Comparison of ENCODE assay signal across 23 mouse cellular contexts in the genomic region with DNA sequence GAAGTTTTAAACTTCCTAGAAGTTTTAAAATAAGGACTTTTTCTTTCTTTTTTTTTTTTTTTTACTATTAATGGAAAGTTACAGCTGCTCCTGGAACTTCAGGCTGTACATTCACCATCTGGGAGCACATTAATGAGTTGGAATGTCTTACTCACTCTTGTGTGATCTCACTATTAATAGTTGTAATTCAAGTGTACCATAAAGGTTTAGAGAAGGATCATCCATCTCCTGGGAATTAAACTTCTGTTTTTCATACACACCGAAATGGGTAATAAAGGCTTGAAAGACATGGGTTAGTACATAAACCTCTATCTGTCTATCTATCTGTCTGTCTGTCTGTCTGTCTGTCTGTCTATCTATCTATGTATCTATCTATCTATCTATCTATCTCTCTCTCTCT.
DNase-seq lines count a peak whose midpoint lies in the region; ATAC-seq and TF ChIP-seq lines count a peak whose summit lies in the region.
"Had no signal": no experiment of that assay in that cellular context is flagged by ENCODE, and none has a peak within 500 bp of the region (broad histone marks: within the 10 kb centered on the region; RNA-seq: fewer than 3 reads in every experiment).

No protein-coding gene starts in this region.

- no peak overlapping the region for H3K9ac ChIP-seq in limb, embryonic 14.5 days (ENCODE audit: low read depth, low read length, severe bottlenecking)
- H3K9ac ChIP-seq: embryonic facial prominence, embryonic 12.5 days; forebrain, embryonic 13.5 days; forebrain, embryonic 15.5 days; forebrain, postnatal 0 days had no signal

- H3K4me3 ChIP-seq in limb, embryonic 14.5 days (replicated peaks; ENCODE audit: low read length), result no peak overlapping the region
- no peak overlapping the region for H3K4me3 ChIP-seq in limb, embryonic 10.5 days
- H3K4me3 ChIP-seq in C2C12 (ENCODE audit: insufficient read depth, poor library complexity, severe bottlenecking), result no peak overlapping the region
- H3K4me3 ChIP-seq: embryonic facial prominence, embryonic 10.5 days; embryonic facial prominence, embryonic 12.5 days; forebrain, embryonic 13.5 days; forebrain, embryonic 15.5 days had no signal

- no peak for TF ChIP-seq POLR2A in limb, embryonic 14.5 days (IDR thresholded peaks at IDR 0.05; ENCODE audit: borderline replicate concordance, extremely low read depth, insufficient read depth, insufficient read length)

- no peaks in the 10 kb centered on the region for H3K79me2 ChIP-seq in C2C12 (ENCODE audit: control insufficient read depth, insufficient read depth)

- H3K27me3 ChIP-seq in limb, embryonic 14.5 days (ENCODE audit: control insufficient read depth, insufficient read depth, low read length), result no peaks in the 10 kb centered on the region
- H3K27me3 ChIP-seq in limb, embryonic 10.5 days (ENCODE audit: low read depth, poor library complexity, severe bottlenecking), result no peaks in the 10 kb centered on the region
- H3K27me3 ChIP-seq in C2C12 (ENCODE audit: control insufficient read depth, insufficient read depth, insufficient read length), result no peaks in the 10 kb centered on the region
- H3K27me3 ChIP-seq: CH12.LX; embryonic facial prominence, embryonic 12.5 days; forebrain, embryonic 13.5 days; forebrain, embryonic 15.5 days had no signal

- H3K9me3 ChIP-seq in limb, embryonic 14.5 days (ENCODE audit: control insufficient read depth, low read length), result 0 out of 2 replicates have a peak, but pooled peaks cover 4% of the 10 kb centered on the region
- no peaks in the 10 kb centered on the region for H3K9me3 ChIP-seq in limb, embryonic 10.5 days (replicated peaks)
- H3K9me3 ChIP-seq: forebrain, embryonic 13.5 days; forebrain, embryonic 15.5 days had no signal

- 0 out of 2 replicates have a peak, but pooled peaks cover 7% of the 10 kb centered on the region for H3K4me1 ChIP-seq in limb, embryonic 14.5 days (ENCODE audit: control insufficient read depth, insufficient read depth, low read length)
- no peaks in the 10 kb centered on the region for H3K4me1 ChIP-seq in limb, embryonic 10.5 days
- H3K4me1 ChIP-seq: embryonic facial prominence, embryonic 10.5 days; embryonic facial prominence, embryonic 12.5 days; forebrain, embryonic 13.5 days; forebrain, embryonic 15.5 days had no signal

- 67% methylated on average over 1 of the region's 1 CpGs for WGBS in limb, embryonic 14.5 days
- 97% methylated on average over 1 of the region's 1 CpGs for WGBS in limb, embryonic 10.5 days

- no peak for TF ChIP-seq CTCF in C2C12 (IDR thresholded peaks at IDR 0.05; ENCODE audit: control insufficient read depth, insufficient read depth, insufficient read length)

- H3K27ac ChIP-seq in limb, embryonic 14.5 days (replicated peaks; ENCODE audit: low read depth, low read length), result no peak overlapping the region
- no peak overlapping the region for H3K27ac ChIP-seq in limb, embryonic 10.5 days
- H3K27ac ChIP-seq: embryonic facial prominence, embryonic 10.5 days; embryonic facial prominence, embryonic 12.5 days; forebrain, embryonic 13.5 days; forebrain, embryonic 15.5 days had no signal

- no peak overlapping the region for H3ac ChIP-seq in C2C12 (ENCODE audit: control insufficient read depth, insufficient read length, low read depth)

- no peak overlapping the region for H3K4me2 ChIP-seq in limb, embryonic 14.5 days (replicated peaks; ENCODE audit: low read depth, low read length, severe bottlenecking)
- H3K4me2 ChIP-seq: embryonic facial prominence, embryonic 12.5 days; forebrain, embryonic 13.5 days; forebrain, embryonic 15.5 days had no signal

- H3K36me3 ChIP-seq in limb, embryonic 14.5 days (ENCODE audit: control insufficient read depth, insufficient read depth, low read length), result no peaks in the 10 kb centered on the region
- no peaks in the 10 kb centered on the region for H3K36me3 ChIP-seq in limb, embryonic 10.5 days
- no peaks in the 10 kb centered on the region for H3K36me3 ChIP-seq in C2C12 (ENCODE audit: control insufficient read depth, insufficient read depth)
- H3K36me3 ChIP-seq: embryonic facial prominence, embryonic 10.5 days; embryonic facial prominence, embryonic 12.5 days; forebrain, embryonic 15.5 days; G1E had no signal

- peak; percentile 51 for DNase-seq in limb, embryonic 14.5 days (ENCODE audit: low spot score)
- no peak for DNase-seq in limb, embryonic 10.5 days (ENCODE audit: low spot score)
- peak; percentile 7 for DNase-seq in brain, adult 2 months (ENCODE audit: low read depth, low spot score)
- no peak for DNase-seq in left cerebral cortex, adult 11 months (ENCODE audit: low spot score)
- DNase-seq in urinary bladder, postnatal 25 days (ENCODE audit: low spot score), result no peak
- no peak for DNase-seq in frontal cortex, postnatal 10 days (ENCODE audit: low spot score in 2 of 2)
- DNase-seq: adrenal gland, adult 2 months; adrenal gland, postnatal 10 days; adrenal gland, postnatal 25 days; B cell, adult 2 months; cerebellum, adult 11-12 months; cerebellum, adult 2 months; cerebellum, adult 9-10 months; cerebellum, postnatal 10 days; cerebellum, postnatal 25 days; forebrain, postnatal 0 days had no signal

- ATAC-seq in limb, embryonic 14.5 days (ENCODE audit: low FRiP score, low read depth), result no peak
- ATAC-seq: forebrain, embryonic 13.5 days; forebrain, embryonic 15.5 days; forebrain, postnatal 0 days had no signal

- H3K79me3 ChIP-seq in C2C12 (ENCODE audit: low read depth), result no peaks in the 10 kb centered on the region

TF ChIP-seq in C2C12, 6 proteins besides CTCF, POLR2A, EP300 and RAD21:
- TF ChIP-seq MYOD1 (IDR thresholded peaks at IDR 0.05; ENCODE audit: control insufficient read depth, insufficient read length, low read depth), result peak; percentile 13
- TF ChIP-seq MAX (IDR thresholded peaks at IDR 0.05), result no peak
- TF ChIP-seq MYOG (IDR thresholded peaks at IDR 0.05; ENCODE audit: control insufficient read depth, extremely low read depth, insufficient read length), result no peak

Comparison
In these comparisons a context has a peak if more than half of its experiments do, and no peak if none do; other contexts are left out.
1. DNase-seq: peak in limb, embryonic 14.5 days (single experiment) and brain, adult 2 months (single experiment); none in limb, embryonic 10.5 days (single experiment), left cerebral cortex, adult 11 months (single experiment), urinary bladder, postnatal 25 days (single experiment) and frontal cortex, postnatal 10 days (0 of 2).